Mouse (Mus musculus) heart, postnatal 0 days (tissue): Measurements from ENCODE around the gene Hmgb1.

ENCODE experiments used
- CTCF ChIP-seq: IDR thresholded peaks from 2 replicates; pipeline ENCODE4 v1.5.1; 2016; ENCODE audit warnings: antibody characterized with exemption, control low read depth, low read depth
- EP300 ChIP-seq: IDR thresholded peaks from 2 replicates; pipeline ENCODE4 v1.6.1; 2016; ENCODE audit warnings: antibody characterized with exemption, low read depth

GRCm38 (mm10) chr5:149005083-149005482 is 179.2 kb downstream of the Hmgb1 start:
- no peak for TF ChIP-seq CTCF
- TF ChIP-seq EP300, result no peak
